Mouse (Mus musculus) bone marrow, adult 2 months (tissue): Measurements from ENCODE around the gene Ccdc183.

ENCODE experiments used
- CTCF ChIP-seq: fragments of 200-500 bp; IDR thresholded peaks from 2 replicates; pipeline ENCODE4 v1.5.1; 2011; ENCODE audit warnings: low read length, control low read depth; ENCODE audit not compliant: control insufficient read depth, insufficient read depth
- POLR2A ChIP-seq: fragments of 200-500 bp; IDR thresholded peaks from 2 replicates; pipeline ENCODE4 v1.6.1; 2011; ENCODE audit warnings: low read depth, mild to moderate bottlenecking, control low read depth, low read length, borderline replicate concordance; ENCODE audit not compliant: control insufficient read depth

DNA sequence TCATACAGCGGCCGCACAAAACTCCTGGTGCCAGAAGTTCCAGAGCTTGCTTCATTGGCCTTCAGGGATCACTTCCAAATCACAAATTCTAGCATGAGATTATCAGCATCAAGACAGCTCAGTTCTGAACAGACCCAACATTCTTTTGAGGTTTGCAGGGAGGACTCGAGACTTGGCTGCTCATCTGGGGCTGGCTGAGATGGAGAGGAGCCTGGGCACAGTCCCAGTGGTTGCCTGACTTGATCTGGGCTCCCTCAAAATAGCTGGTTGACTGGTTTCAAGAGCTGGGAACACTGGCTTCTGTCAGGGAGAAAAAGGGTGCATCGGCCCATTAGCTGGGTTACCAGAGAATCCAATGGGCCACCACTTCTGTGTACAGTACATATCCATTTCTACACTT is 39.2 kb upstream of the Ccdc183 start:
- TF ChIP-seq CTCF (no peak), POLR2A (no peak)
